Mouse (Mus musculus) kidney, postnatal 4 days (tissue): ENCODE results near the gene Wdr90.
"Not testable (repeated sequence)": the region's sequence is repeated elsewhere in the genome, so short reads cannot be mapped to it uniquely, and the experiment has no call there.

Experiments used
- DNase-seq, 2 experiments: peaks; one replicate each; pipeline ENCODE4 v3.0.0; 2021; ENCODE audit warnings: mixed read lengths in 2 of 2

Wdr90 gene

DNA sequence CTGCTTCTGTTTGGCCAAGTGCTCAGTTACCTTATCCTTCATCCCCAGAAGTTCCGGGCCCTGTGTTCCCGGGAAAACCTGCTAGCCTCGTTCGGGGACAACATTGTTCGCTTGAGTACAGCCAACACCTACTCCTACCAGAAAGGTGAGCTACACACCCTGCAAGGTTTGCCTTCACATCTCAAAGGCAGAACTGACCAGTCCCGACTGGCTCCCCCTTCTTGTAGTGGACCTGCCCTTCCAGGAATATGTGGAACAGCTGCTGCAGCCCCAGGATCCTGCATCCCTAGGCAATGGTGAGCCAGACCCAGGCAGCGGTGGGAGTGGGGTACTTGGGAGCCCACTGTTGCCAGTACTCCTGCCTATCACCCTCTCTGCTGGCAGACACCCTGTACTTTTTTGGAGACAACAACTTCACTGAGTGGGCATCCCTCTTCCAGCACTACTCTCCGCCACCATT is 31.7 kb downstream of the Wdr90 start:
- DNase-seq: peak in 1 of 2 experiments; percentile 31

DNA sequence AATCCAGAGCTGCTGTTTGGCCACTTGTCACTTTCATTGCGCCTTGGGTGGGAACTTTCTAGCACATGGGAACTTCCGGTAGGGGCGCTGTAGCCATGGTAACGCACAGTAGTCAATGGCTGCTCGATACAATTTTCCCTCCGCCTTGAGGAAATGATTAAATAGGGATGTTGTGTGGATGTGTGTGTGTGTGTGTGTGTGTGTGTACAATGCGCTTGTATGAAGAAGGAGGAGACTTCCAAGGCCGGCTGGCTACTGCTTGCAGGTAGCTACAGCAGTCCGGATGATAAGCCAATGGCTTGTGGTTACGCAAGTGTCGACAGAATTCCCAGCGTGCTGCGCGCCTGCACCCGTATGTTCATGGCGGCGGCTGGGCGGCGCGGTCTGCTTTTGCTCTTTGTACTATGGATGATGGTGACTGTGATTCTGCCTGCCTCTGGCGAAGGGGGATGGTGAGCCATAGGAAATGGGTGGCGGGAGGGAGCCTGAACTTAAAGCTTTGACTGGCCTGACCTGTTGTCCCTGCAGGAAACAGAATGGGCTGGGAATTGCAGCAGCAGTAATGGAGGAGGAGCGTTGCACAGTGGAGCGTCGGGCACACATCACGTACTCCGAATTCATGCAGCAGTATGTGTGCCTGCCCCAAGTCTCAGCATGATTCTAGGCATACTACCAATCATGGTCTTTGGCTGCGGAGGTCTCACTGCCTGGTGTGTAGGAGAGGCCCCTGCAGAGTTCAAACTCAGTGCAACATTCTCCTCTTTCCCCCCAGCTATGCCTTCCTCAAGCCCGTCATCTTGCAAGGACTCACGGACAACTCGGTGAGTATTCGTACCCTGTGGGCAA is 32.4 kb downstream of the Wdr90 start, which contains the start of gene Jmjd8:
Jmjd8 (plus strand) TSS at position 156 of the 846 bp plus-strand sequence.
- peak; percentile 84 to 90 for DNase-seq

DNA sequence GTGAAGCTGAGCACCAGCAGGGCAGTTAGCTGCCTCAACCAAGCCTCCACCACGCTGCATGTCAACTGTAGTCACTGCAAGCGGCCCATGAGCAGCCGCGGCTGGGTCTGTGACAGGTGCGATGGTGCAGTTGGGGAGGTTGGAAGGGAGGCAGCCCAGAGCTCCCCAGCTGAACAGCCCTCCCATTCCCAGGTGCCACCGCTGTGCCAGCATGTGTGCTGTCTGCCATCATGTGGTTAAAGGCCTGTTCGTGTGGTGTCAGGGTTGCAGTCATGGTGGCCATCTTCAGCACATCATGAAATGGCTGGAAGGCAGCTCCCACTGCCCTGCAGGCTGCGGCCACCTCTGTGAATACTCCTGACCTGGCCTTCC is 33.1 kb downstream of the Wdr90 start:
- DNase-seq: peak in 1 of 2 experiments; percentile 28

DNA sequence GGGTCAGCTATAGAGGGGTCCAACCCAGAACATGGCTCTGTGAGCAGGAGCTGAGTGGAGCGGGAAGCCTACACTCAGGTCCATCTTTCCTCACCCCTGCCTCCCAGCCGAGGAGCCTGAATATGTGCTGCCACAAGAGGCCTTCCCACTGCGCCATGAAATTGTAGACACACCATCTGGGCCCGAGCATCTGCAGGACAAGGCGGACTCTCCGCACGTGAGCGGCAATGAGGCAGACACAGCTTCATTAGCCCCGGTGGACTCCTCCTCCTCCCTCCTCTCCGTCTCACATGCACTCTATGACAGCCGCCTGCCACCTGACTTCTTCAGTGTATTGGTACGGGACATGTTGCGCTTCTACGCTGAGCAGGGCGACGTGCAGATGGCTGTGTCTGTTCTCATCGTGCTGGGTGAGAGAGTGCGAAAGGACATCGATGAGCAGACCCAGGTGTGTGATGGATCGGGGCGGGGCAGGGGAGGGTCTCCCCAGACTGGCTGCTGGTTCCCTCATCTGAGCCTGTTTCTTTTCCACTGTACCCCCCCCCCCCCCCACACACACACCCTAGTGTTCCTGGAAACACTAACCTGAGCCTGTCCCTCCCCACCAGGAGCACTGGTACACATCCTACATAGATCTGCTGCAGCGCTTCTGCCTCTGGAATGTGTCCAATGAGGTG is 33.6 kb downstream of the Wdr90 start:
- DNase-seq: no peak

DNA sequence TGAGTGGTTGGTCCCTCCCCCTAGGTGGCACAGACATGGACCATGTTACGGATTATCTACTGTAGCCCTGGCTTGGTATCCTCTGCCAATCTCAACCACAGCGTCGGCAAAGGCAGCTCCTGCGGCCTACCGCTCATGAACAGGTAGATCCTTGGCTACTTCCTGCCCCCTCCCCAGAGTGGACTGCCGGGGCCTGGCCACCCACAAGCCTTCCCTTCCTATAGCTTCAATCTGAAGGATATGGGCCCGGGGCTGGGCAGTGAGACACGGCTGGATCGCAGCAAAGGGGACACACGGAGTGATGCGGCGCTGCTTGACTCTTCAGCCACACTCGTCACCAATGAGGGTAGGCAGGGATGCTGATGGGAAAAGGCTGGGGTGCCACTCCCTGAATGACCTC is 34.3 kb downstream of the Wdr90 start:
- no peak for DNase-seq

DNA sequence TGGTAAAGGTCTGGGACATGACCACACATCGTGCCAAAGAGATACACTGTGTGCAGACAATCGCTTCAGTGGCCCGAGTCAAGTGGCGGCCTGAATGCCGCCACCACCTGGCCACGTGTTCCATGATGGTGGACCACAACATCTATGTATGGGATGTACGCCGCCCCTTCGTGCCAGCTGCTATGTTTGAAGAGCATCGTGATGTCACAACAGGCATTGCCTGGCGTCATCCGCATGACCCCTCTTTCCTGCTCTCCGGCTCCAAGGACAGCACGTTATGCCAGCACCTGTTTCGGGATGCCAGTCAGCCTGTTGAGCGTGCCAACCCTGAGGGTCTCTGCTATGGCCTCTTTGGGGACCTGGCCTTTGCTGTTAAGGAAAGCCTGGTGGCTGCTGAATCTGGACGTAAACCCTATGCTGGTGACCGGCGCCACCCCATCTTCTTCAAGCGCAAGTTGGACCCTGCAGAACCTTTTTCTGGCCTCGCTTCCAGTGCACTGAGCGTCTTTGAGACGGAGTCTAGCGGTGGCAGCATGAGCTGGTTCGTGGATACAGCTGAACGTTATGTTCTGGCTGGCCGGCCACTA is 35.2 kb downstream of the Wdr90 start:
- no peak for DNase-seq

DNA sequence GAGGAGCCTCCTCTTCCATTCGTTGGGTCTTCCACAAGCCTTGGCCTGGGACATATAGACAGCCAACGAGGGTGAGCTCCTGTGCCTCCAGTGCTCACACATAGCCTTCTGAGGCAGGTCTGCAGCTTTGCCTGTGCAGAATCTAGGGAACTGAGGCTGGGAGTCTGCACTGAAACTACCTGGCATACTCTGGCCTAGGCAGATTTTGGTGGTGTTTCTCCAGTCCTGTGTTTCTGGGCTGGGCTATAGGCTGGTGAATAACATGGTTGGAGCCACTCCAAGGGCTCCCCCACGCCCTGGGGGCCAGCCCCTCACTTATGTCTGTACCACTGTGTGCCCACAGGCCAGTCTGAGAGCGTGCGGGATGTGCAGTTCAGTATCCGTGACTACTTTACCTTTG is 36.0 kb downstream of the Wdr90 start:
- DNase-seq: no peak

DNA sequence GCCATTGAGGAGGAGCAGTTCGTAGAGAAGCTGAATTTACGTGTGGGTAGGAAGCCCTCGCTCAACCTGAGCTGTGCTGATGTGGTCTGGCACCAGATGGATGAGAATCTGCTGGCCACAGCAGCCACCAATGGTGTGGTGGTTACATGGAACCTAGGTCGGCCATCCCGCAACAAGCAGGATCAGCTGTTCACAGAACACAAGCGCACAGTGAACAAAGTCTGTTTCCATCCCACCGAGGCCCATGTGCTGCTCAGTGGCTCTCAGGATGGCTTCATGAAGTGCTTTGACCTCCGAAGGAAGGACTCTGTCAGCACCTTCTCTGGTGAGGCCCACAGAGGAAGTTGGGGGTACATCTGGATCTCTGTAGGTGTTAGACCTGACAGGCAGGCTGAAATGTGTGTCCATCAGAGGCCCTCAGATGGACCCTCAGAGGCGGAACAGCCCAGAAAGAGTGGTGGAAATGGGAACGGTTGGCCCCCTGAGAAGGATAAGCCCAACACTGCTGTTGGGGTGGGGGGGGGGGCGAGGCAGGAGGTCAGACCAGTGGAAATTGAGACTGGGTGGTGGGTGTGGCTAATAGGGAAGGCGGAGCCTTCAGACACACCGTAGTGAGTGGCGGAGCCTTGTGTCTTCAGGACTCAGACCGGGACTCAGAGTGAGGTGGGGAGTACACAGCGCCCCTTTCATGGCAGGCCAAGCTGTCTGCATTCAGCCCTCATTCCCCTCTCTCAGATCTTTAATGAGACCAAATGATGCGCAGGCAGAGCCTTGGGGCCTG is 36.7 kb downstream of the Wdr90 start:
- DNase-seq: peak in 1 of 2 experiments; percentile 2

DNA sequence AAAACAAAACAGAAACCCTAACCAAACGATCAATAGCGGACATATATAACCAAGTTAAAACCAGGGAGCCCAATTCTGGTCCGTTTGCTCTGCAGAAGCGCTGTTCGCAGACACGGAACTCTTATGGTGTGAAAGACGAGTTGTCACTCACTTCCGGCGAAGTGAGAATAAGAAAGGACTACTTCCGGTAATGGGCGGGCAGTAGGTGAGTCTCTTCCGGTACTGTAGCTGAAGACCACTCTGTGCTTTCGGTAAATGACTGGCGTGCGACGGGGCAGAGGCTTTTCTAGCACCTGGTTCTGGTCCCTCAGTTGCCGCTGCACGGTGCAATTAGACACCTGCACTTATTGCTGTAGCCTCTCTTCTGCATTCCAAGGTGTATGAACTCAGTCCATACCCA is 37.8 kb downstream of the Wdr90 start, which contains the start of gene Wdr24:
Wdr24 (plus strand) TSS at position 176 of the 400 bp plus-strand sequence.
- DNase-seq: peak; percentile 75 to 83

DNA sequence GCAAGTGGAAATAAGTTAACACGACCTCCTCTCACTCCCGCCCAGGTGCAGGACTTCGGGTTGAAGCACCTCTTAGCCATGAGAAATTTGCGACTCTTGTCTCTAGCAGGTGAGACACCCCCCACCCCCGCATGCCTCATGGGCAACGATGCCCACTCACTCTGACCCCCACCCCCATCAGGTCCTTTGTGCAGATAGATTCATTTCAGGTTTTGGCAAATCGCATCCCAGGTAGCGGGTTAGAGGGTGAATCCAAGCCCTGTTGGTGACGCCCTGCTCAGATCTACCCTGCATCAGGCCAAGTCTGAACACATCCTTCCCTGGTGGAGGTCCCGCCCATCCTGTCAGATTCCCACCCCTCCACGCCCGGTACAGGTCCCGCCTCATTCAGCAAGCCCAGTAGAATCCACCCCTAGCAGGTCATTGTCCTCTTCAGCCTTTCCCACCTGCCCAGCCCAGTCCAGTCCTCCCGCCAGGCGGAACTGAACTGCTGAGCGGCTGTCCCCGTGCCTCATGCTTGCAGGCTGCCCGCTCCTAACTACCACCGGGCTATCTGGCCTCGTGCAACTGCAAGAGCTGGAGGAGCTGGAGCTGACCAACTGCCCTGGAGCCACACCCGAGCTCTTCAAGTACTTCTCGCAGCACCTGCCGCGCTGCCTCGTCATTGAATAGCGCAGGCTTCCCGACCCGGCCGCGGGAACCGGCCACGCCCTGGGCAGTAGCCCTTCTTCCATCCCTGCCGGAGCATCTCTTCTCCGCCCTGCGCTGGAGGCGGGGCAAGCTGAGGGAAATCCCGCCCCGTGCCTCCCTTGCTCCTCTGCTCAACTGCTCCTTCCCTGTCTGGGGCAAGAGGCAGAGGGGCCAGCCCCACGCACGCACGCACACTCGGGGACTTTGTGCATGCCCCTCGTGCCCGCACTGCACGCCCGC is 42.2 kb downstream of the Wdr90 start:
- DNase-seq: peak in 1 of 2 experiments; percentile 33

DNA sequence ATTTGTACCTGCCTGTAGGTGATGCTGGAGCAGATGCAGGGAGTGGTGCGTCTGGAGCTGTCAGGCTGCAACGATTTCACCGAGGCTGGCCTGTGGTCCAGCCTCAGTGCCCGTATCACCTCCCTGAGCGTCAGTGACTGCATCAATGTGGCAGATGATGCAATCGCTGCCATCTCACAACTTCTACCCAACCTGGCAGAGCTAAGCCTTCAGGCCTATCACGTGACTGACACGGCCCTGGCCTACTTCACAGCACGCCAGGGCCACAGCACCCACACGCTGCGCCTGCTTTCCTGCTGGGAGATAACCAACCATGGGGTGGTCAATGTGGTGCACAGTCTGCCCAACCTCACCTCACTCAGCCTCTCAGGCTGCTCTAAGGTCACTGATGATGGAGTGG is 43.6 kb downstream of the Wdr90 start:
- DNase-seq: no peak

DNA sequence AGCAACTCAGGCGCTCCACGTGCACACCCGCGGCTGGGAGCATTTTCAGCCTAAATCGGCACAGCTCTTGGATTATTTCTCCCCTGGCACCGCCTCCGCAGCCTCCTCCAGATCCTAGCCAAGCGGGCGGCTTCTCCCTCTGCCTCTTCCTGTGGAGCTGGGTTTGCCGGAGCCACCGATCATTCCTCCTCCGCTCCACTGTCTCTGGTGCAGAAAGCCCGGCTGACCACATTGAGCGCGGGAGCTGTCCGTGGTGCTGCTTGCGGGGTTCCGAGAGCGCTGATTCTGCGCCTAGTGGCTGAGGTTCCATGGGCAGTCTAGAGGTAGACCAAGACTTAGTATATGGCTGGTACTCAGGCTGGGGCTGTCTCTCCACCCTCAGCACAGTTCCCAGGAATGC is 47.8 kb downstream of the Wdr90 start:
- peak; percentile 97 to 98 for DNase-seq

DNA sequence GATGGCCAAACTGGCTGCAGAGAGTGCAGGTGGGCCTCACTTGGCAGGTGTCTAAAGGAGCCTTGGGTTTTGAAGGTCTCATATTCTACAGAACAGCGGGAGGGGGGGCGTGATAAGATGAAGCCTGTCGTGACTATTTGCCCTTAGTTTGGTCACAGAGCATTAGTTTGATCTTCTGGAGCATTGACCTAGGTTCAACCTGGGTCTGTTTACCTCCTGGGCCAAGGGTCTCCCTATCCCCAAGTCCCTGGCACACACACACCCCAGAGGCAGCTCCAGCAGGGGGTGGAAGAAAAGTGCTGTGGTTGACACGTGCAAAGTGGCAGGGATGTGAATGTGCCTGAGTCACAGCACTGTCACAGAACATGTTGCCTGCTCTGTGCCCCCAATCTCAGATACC is 50.4 kb downstream of the Wdr90 start:
- DNase-seq: no peak

DNA sequence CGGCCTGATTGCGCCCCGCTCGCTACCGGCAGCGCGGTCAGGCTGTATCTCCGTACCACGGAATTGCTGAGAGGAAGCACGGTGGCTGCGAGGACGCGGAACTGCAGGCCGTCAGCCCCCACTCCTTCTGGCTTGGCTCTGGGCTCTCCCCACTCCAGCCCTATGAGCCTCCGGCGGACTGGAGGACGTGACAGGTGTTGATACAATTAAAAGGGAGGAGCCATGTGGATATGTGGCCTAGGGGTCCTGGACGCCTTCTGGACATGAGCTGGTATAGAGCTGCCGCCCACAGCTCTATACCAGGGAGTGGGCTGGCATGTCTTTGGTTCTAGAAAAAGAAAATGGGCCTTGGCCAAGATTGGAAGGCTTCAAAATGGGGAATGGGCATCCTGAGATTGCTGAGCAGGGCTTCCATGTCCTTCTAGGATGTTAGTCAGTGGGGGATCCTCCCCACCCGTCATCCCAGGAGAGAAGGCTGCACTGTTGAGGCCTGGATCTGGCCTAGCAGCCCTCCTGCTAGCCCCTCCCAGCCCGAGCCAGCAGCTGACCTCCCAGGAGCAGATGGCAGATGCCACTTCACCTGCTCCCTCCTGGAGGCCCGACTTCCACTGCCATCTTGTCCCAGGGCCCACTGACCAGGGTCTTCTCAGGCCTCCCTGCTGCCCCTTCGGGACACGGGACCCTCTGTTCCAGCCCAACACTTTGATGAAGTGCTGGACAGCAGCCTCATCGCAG is 51.5 kb downstream of the Wdr90 start:
- DNase-seq: no peak

DNA sequence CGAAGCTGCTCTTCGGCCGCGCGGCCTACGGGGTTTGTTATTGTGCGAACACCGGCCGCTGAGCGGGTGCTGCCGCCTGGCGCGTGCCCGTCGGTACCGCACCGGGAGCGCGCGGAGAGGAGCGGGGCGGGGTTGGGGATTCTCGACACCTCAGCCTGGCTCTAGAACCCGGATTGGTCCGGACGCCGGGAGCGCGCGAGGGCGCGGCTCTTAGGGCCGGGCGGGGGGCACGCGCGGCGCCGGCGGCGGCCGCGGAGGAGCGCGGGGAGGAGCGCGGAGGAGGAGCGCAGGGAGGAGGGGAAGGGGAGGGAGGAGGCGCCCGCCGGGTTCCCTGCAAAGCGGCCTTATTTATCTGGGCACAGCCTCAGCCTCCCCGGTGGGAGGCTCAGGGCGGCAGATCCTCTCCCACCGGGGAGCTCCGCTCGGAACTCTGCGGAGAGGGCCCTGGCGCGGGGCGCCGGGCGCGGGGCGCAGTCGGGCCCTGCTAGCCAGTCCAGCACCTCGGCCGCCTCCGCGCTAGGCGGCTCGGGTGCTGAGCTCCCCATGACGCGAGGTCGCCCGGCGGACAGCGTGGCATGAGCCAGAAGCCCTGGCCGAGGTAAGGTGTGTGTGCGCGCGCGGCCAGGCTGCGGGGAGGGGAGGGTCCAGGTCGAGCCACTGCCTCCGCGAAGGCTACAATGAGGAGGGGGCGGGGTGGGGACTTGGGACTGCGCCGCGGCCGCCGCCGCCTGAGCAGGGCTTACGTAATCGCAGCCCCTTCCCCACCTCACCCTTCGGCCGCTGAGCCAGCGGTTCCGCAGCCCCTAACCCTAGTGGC is 52.3 kb downstream of the Wdr90 start, which contains the start of gene Fbxl16:
Fbxl16 (plus strand) TSS at position 297 of the 817 bp plus-strand sequence.
- DNase-seq: peak; percentile 72 to 81

DNA sequence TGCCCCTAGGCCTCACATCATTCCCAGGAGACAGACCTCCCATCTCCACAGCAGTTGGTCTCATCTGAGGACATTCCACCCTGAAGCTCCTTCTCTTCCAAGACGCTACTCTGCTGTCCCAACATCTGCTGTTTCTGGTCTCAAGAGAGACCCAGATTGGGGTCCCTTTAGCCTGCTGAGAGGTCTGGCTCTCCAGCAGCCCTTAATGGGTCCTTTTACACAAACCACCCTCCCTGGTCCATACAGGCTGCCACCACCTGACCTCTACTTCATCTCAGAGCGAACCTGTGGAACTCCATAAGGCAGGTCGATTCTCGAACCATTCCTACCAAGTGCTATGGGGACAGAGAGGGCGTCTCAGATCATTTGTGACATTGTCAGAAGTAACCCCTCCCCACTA is 53.3 kb downstream of the Wdr90 start:
- DNase-seq: no peak

DNA sequence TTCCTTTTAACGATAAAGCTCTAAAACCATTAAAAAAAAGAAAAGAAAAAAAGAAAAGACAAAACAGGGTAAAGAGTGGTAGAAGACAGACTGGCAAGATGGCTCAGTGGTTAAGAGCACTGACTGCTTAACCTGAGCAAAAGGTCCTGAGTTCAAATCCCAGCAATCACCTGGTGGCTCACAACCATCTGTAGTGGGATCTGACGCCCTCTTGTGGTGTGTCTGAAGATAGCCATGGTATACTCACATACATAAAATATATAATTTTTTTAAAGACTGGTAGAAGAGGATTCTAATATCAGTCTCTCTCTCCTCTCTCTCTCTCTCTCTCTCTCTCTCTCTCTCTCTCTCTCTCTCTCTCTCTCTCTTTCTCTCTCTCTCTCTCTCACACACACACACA is 53.8 kb downstream of the Wdr90 start:
- not testable (repeated sequence) for DNase-seq

DNA sequence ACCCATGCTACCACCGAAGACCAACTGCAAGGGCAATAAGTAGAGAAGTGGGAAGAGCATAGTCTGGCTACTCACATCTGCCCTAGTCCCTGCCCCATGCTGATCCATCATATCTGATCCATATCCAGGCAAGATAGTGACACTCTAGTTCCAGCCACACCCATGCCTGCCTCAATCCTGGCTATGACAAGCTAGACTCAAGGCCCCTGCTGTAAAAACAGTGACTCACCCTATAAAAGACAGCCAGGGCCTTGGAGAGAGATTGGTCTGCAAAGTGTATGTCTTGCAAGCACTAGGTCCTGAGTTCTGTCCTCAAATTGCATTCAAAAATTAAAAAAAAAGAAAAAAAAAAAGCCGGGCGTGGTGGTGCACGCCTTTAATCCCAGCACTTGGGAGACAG is 54.8 kb downstream of the Wdr90 start:
- no peak for DNase-seq

DNA sequence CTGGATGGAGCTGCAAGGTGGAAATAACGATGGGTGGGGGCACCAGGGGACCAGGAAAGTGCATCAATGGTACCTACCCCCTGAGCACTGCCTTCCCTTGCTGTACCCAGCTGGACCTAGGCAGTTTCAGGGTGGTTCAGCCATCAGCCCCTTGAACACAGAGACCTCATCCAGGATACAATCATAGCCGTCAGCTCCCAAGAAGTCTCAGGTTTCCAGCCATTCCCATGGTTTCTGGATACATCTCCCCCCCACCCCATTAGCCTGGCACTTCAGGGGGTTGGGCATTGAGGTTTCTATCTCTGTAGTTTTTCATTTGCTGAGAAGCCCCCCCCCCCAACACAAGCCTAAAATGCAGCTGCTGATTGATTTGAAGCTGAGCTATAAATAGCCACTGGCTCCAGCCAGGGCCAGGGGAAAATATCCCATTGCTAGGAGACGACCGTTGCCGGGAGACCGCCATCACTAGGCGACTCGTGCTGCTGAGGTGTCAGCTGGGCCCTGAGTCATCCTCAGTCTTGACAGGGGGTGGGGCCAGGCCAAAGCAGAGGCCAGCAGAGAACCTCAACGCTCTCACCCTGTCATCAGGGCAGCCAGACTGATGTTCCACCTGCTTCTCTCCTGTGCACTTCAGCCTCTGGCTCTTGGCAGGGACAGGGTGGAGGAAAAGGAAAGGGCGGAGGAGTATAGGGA is 58.3 kb downstream of the Wdr90 start:
- DNase-seq: no peak
